Mouse (Mus musculus): ENCODE measurements around the gene Usp15.

DNA sequence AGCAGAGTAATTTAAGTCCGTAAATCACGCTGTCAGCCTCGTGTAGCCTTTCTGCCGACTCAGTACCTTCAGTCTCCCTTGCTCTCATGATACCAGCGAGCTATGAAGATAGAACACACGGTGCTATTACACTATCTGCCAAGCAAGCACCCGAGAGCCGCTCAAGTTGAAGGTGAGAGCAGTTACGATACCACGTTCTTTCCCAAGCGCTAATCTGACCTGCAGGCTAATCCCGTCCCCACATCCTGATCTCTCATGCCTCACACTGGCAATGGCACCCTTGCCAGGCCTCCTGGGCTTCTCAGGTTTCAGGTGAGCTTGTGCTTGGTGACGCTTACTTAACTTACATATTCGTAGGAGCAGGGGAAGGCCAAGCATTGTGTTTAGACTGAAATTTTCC is 79.9 kb downstream of the Usp15 start:
- TF ChIP-seq NELFE (IDR thresholded peaks at IDR 0.05; ENCODE audit: low read depth, low read length) (no peak), EP300 (IDR thresholded peaks at IDR 0.05; ENCODE audit: low read length) (no peak), CTCF (conservative IDR thresholded peaks at IDR 0.05 in 1 of 2, IDR thresholded peaks at IDR 0.05 in 1 of 2; ENCODE audit: low read depth in 2 of 2, low read length in 2 of 2) (no peak), IRF4 (IDR thresholded peaks at IDR 0.05; ENCODE audit: low read depth, low read length) (no peak), POLR2A (IDR thresholded peaks at IDR 0.05; ENCODE audit: low read depth, low read length) (no peak), POLR2AphosphoS2 (IDR thresholded peaks at IDR 0.05; ENCODE audit: low read depth, low read length) (no peak), CHD1 (IDR thresholded peaks at IDR 0.05; ENCODE audit: low read depth, low read length) (no peak), TCF12 (IDR thresholded peaks at IDR 0.05; ENCODE audit: low read depth, low read length) (no peak)

All from CH12.LX (cell line).